ENCODE assay signal across 16 mouse cellular contexts in genomic region chr3:83947476-83948245, GRCm38 (mm10).
DNase-seq lines count a peak whose midpoint lies in the region; ATAC-seq and TF ChIP-seq lines count a peak whose summit lies in the region.
"Had no signal": no experiment of that assay in that cellular context is flagged by ENCODE, and none has a peak within 500 bp of the region (broad histone marks: within the 10 kb centered on the region; RNA-seq: fewer than 3 reads in every experiment).

No protein-coding gene starts in this region.

- no peak for TF ChIP-seq POLR2A in lung, adult 2 months (IDR thresholded peaks at IDR 0.05; ENCODE audit: borderline replicate concordance, extremely low read depth, low read depth, low read length)

- peaks cover 15% of the 10 kb centered on the region; the same call in 1 of the 2 replicates for H3K36me3 ChIP-seq in forebrain, embryonic 14.5 days (ENCODE audit: control insufficient read depth, insufficient read depth, low read length)
- peaks cover 6% of the 10 kb centered on the region; the same call in 1 of the 2 replicates for H3K36me3 ChIP-seq in forebrain, embryonic 16.5 days (ENCODE audit: control insufficient read depth, insufficient read depth)

- no peaks in the 10 kb centered on the region for H3K27me3 ChIP-seq in forebrain, embryonic 14.5 days (replicated peaks; ENCODE audit: control insufficient read depth, insufficient read depth, low read length)
- no peaks in the 10 kb centered on the region for H3K27me3 ChIP-seq in forebrain, embryonic 16.5 days (replicated peaks; ENCODE audit: control insufficient read depth, insufficient read depth, low read length)
- H3K27me3 ChIP-seq: forebrain, embryonic 12.5 days had no signal

- DNase-seq in forebrain, embryonic 14.5 days (ENCODE audit: low spot score) = no peak
- peak; percentile 19 for DNase-seq in lung, postnatal 25 days (ENCODE audit: low spot score)
- no peak for DNase-seq in lung, adult 2 months
- no peak for DNase-seq in embryo, embryonic 11 days
- no peak for DNase-seq in cerebellum, adult 9-11 months
- DNase-seq: cerebellum, postnatal 25 days; gastrocnemius, postnatal 25 days had no signal

- WGBS in forebrain, embryonic 14.5 days = 82% methylated on average over 8 of the region's 8 CpGs
- WGBS in forebrain, embryonic 16.5 days = 84% methylated on average over 8 of the region's 8 CpGs
- 65% methylated on average over 8 of the region's 8 CpGs for whole genome bisulfite sequencing in lung, adult 2 months

- H3K9me3 ChIP-seq in forebrain, embryonic 14.5 days (replicated peaks; ENCODE audit: control insufficient read depth, low read length) = no peaks in the 10 kb centered on the region
- H3K9me3 ChIP-seq in forebrain, embryonic 16.5 days (ENCODE audit: control insufficient read depth, low read length) = no peaks in the 10 kb centered on the region
- H3K9me3 ChIP-seq: forebrain, embryonic 12.5 days; G1E; midbrain, embryonic 10.5 days had no signal

- H3K27ac ChIP-seq in forebrain, embryonic 14.5 days (ENCODE audit: low read depth, low read length) = peak overlapping the region; percentile 3; the same call in 1 of the 2 replicates
- H3K27ac ChIP-seq in forebrain, embryonic 16.5 days (ENCODE audit: low read length) = no peak overlapping the region
- H3K27ac ChIP-seq: forebrain, embryonic 12.5 days; hindbrain, embryonic 14.5 days; liver, embryonic 14.5 days; midbrain, embryonic 10.5 days had no signal

- H3K4me1 ChIP-seq in forebrain, embryonic 14.5 days (ENCODE audit: control insufficient read depth, insufficient read depth, low read length) = peaks cover 11% of the 10 kb centered on the region; the same call in 1 of the 2 replicates
- peaks cover 10% of the 10 kb centered on the region for H3K4me1 ChIP-seq in forebrain, embryonic 16.5 days (replicated peaks; ENCODE audit: control insufficient read depth, insufficient read depth, low read length)
- no peaks in the 10 kb centered on the region for H3K4me1 ChIP-seq in lung, adult 2 months (ENCODE audit: control insufficient read depth, insufficient read depth, low read length)

- no peak for ATAC-seq in forebrain, embryonic 14.5 days
- no peak for ATAC-seq in forebrain, embryonic 16.5 days
- peak; percentile 83 for ATAC-seq in granulocyte monocyte progenitor cell, adult 5-6 weeks (replicated peaks; ENCODE audit: poor library complexity, severe bottlenecking)
- peak; percentile 78 for ATAC-seq in monocyte, adult 5-6 weeks (replicated peaks; ENCODE audit: insufficient number of reproducible peaks, low FRiP score, low TSS enrichment, poor library complexity, severe bottlenecking)

- H3K4me2 ChIP-seq in forebrain, embryonic 14.5 days (ENCODE audit: low read length) = no peak overlapping the region
- no peak overlapping the region for H3K4me2 ChIP-seq in forebrain, embryonic 16.5 days (ENCODE audit: low read length)
- H3K4me2 ChIP-seq: forebrain, embryonic 12.5 days; hindbrain, embryonic 14.5 days had no signal

- TF ChIP-seq CTCF in lung, adult 2 months (IDR thresholded peaks at IDR 0.05; ENCODE audit: insufficient read depth, low read length) = no peak

- H3K9ac ChIP-seq in forebrain, embryonic 14.5 days (ENCODE audit: low read length) = no peak overlapping the region
- H3K9ac ChIP-seq in forebrain, embryonic 16.5 days (replicated peaks; ENCODE audit: low read depth, low read length) = no peak overlapping the region
- H3K9ac ChIP-seq: forebrain, embryonic 12.5 days; hindbrain, embryonic 14.5 days; liver, embryonic 14.5 days had no signal

- H3K4me3 ChIP-seq in forebrain, embryonic 14.5 days (ENCODE audit: low read depth, low read length) = no peak overlapping the region
- no peak overlapping the region for H3K4me3 ChIP-seq in forebrain, embryonic 16.5 days (replicated peaks; ENCODE audit: low read length)
- H3K4me3 ChIP-seq in lung, adult 2 months (replicated peaks; ENCODE audit: extremely low read depth, low read depth, low read length) = no peak overlapping the region
- H3K4me3 ChIP-seq: forebrain, embryonic 12.5 days; midbrain, embryonic 10.5 days; myocyte had no signal

Comparison
In these comparisons a context has a peak if more than half of its experiments do, and no peak if none do; other contexts are left out.
1. ATAC-seq: peak in granulocyte monocyte progenitor cell, adult 5-6 weeks (single experiment) and monocyte, adult 5-6 weeks (single experiment); none in forebrain, embryonic 14.5 days (single experiment) and forebrain, embryonic 16.5 days (single experiment).